In the genomic region with DNA sequence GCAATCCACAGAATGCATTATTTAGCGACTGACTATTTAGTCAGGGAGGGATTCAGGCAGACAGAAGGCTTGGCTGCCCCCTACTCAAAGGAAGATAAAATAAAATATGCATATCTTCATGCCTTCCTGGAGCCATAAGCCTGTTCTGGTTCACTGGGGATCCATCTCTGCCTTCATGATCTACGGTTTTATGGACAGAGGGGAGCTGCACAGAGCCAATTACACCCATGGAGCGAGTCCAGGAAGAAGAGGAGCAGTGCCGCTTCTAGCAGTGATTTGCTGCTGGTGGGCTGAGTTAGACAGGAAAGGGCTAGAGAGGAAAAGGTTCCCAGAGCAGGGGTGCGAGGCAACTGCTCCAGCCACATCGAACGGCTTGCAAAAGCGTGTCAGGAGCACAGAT, we compare ENCODE assay signal across 22 mouse cellular contexts.
A peak's percentile ranks its signal among the peaks of the same experiment; 100 is the strongest.
DNase-seq lines count a peak whose midpoint lies in the region; ATAC-seq lines count a peak whose summit lies in the region.
"Had no signal": no experiment of that assay in that cellular context is flagged by ENCODE, and none has a peak within 500 bp of the region (broad histone marks: within the 10 kb centered on the region; RNA-seq: fewer than 3 reads in every experiment).

No protein-coding gene starts in this region.

- no peaks in the 10 kb centered on the region for H3K27me3 ChIP-seq in hindbrain, embryonic 13.5 days
- H3K27me3 ChIP-seq in hindbrain, embryonic 11.5 days (ENCODE audit: control insufficient read depth, insufficient read depth, low read length): no peaks in the 10 kb centered on the region
- H3K27me3 ChIP-seq in hindbrain, embryonic 15.5 days: no peaks in the 10 kb centered on the region
- no peaks in the 10 kb centered on the region for H3K27me3 ChIP-seq in neural tube, embryonic 15.5 days (replicated peaks)
- H3K27me3 ChIP-seq in intestine, embryonic 16.5 days (replicated peaks; ENCODE audit: control insufficient read depth, insufficient read depth, low read length): no peaks in the 10 kb centered on the region
- H3K27me3 ChIP-seq: midbrain, embryonic 15.5 days had no signal

- no peak overlapping the region for H3K4me2 ChIP-seq in hindbrain, embryonic 13.5 days
- H3K4me2 ChIP-seq in hindbrain, embryonic 11.5 days (replicated peaks; ENCODE audit: low read depth, low read length): no peak overlapping the region
- no peak overlapping the region for H3K4me2 ChIP-seq in hindbrain, embryonic 15.5 days
- H3K4me2 ChIP-seq in neural tube, embryonic 15.5 days: no peak overlapping the region
- H3K4me2 ChIP-seq in intestine, embryonic 16.5 days (ENCODE audit: low read depth, low read length): no peak overlapping the region
- H3K4me2 ChIP-seq: heart, embryonic 11.5 days; midbrain, embryonic 15.5 days had no signal

- WGBS in hindbrain, embryonic 13.5 days: 50% methylated on average over 8 of the region's 8 CpGs
- 80% methylated on average over 8 of the region's 8 CpGs for WGBS in hindbrain, embryonic 11.5 days
- 52% methylated on average over 8 of the region's 8 CpGs for WGBS in hindbrain, embryonic 15.5 days
- WGBS in neural tube, embryonic 15.5 days: 25% methylated on average over 8 of the region's 8 CpGs
- 56% methylated on average over 8 of the region's 8 CpGs for WGBS in intestine, embryonic 16.5 days

- no peaks in the 10 kb centered on the region for H3K9me3 ChIP-seq in hindbrain, embryonic 13.5 days
- H3K9me3 ChIP-seq in hindbrain, embryonic 11.5 days (ENCODE audit: control insufficient read depth, low read length): no peaks in the 10 kb centered on the region
- H3K9me3 ChIP-seq in hindbrain, embryonic 15.5 days: no peaks in the 10 kb centered on the region
- H3K9me3 ChIP-seq in neural tube, embryonic 15.5 days (replicated peaks): no peaks in the 10 kb centered on the region
- no peaks in the 10 kb centered on the region for H3K9me3 ChIP-seq in intestine, embryonic 16.5 days (ENCODE audit: control insufficient read depth, low read length)
- H3K9me3 ChIP-seq: forebrain, embryonic 10.5 days; midbrain, embryonic 15.5 days had no signal

- ATAC-seq in hindbrain, embryonic 13.5 days (ENCODE audit: low FRiP score): 0 out of 2 replicates have a peak, but pooled peaks have one; percentile 28
- no peak for ATAC-seq in hindbrain, embryonic 11.5 days (ENCODE audit: low FRiP score)
- peak; percentile 59; the same call in 1 of the 2 replicates for ATAC-seq in hindbrain, embryonic 15.5 days (ENCODE audit: low FRiP score, low read depth)
- ATAC-seq in neural tube, embryonic 15.5 days (ENCODE audit: low FRiP score): peak; percentile 83
- ATAC-seq in intestine, embryonic 16.5 days: no peak
- ATAC-seq: forebrain, embryonic 16.5 days; intestine, postnatal 0 days; midbrain, embryonic 15.5 days; Patski had no signal

- no peak overlapping the region for H3K4me3 ChIP-seq in hindbrain, embryonic 13.5 days
- no peak overlapping the region for H3K4me3 ChIP-seq in hindbrain, embryonic 11.5 days (ENCODE audit: low read depth, low read length)
- H3K4me3 ChIP-seq in hindbrain, embryonic 15.5 days: no peak overlapping the region
- no peak overlapping the region for H3K4me3 ChIP-seq in neural tube, embryonic 15.5 days (replicated peaks)
- H3K4me3 ChIP-seq in intestine, embryonic 16.5 days (ENCODE audit: low read length): no peak overlapping the region
- H3K4me3 ChIP-seq: forebrain, embryonic 10.5 days; layer of hippocampus, adult 2 months; midbrain, embryonic 15.5 days; myocyte had no signal

- peak overlapping the region; percentile 77 for H3K27ac ChIP-seq in hindbrain, embryonic 13.5 days
- H3K27ac ChIP-seq in hindbrain, embryonic 11.5 days (ENCODE audit: low read depth, low read length): no peak overlapping the region
- no peak overlapping the region for H3K27ac ChIP-seq in hindbrain, embryonic 15.5 days (replicated peaks)
- H3K27ac ChIP-seq in neural tube, embryonic 15.5 days (replicated peaks): peak overlapping the region; percentile 77
- H3K27ac ChIP-seq in intestine, embryonic 16.5 days (ENCODE audit: low read length): no peak overlapping the region
- H3K27ac ChIP-seq: forebrain, embryonic 10.5 days; layer of hippocampus, adult 2 months; midbrain, embryonic 15.5 days had no signal

- no peak for DNase-seq in hindbrain, embryonic 11.5 days (ENCODE audit: low spot score)
- DNase-seq in kidney, postnatal 4 days: peak; percentile 8 to 10
- DNase-seq in kidney, adult 11 months: no peak
- no peak for DNase-seq in right cerebral cortex, postnatal 4 days
- DNase-seq: adrenal gland, postnatal 36 days; cerebellum, adult 11-12 months; cerebellum, postnatal 14 days; gastrocnemius, postnatal 14 days; heart, adult 11 months; lung, postnatal 4 days had no signal

- no peak overlapping the region for H3K9ac ChIP-seq in hindbrain, embryonic 13.5 days
- no peak overlapping the region for H3K9ac ChIP-seq in hindbrain, embryonic 11.5 days (ENCODE audit: low read depth, low read length)
- H3K9ac ChIP-seq in hindbrain, embryonic 15.5 days: no peak overlapping the region
- no peak overlapping the region for H3K9ac ChIP-seq in neural tube, embryonic 15.5 days (replicated peaks)
- H3K9ac ChIP-seq in intestine, embryonic 16.5 days (ENCODE audit: low read depth, low read length): no peak overlapping the region
- H3K9ac ChIP-seq: midbrain, embryonic 15.5 days had no signal

- peaks cover 17% of the 10 kb centered on the region for H3K4me1 ChIP-seq in hindbrain, embryonic 13.5 days (replicated peaks)
- H3K4me1 ChIP-seq in hindbrain, embryonic 11.5 days (replicated peaks; ENCODE audit: control insufficient read depth, insufficient read depth, low read length): no peaks in the 10 kb centered on the region
- H3K4me1 ChIP-seq in hindbrain, embryonic 15.5 days (replicated peaks): peaks cover 11% of the 10 kb centered on the region; the same call in 1 of the 2 replicates
- peaks cover 20% of the 10 kb centered on the region for H3K4me1 ChIP-seq in neural tube, embryonic 15.5 days
- no peaks in the 10 kb centered on the region for H3K4me1 ChIP-seq in intestine, embryonic 16.5 days (ENCODE audit: control insufficient read depth, insufficient read depth, low read length)
- H3K4me1 ChIP-seq: midbrain, embryonic 15.5 days had no signal

- no peaks in the 10 kb centered on the region for H3K36me3 ChIP-seq in hindbrain, embryonic 13.5 days
- H3K36me3 ChIP-seq in hindbrain, embryonic 11.5 days (ENCODE audit: control insufficient read depth, insufficient read depth, low read length): no peaks in the 10 kb centered on the region
- H3K36me3 ChIP-seq in hindbrain, embryonic 15.5 days: no peaks in the 10 kb centered on the region
- H3K36me3 ChIP-seq in neural tube, embryonic 15.5 days: no peaks in the 10 kb centered on the region
- no peaks in the 10 kb centered on the region for H3K36me3 ChIP-seq in intestine, embryonic 16.5 days (ENCODE audit: control insufficient read depth, insufficient read depth, low read length)
- H3K36me3 ChIP-seq: forebrain, embryonic 10.5 days; midbrain, embryonic 15.5 days had no signal

Comparison
In these comparisons a context has a peak if more than half of its experiments do, and no peak if none do; other contexts are left out.
1. ATAC-seq: peak in hindbrain, embryonic 13.5 days (single experiment), hindbrain, embryonic 15.5 days (single experiment) and neural tube, embryonic 15.5 days (single experiment); none in hindbrain, embryonic 11.5 days (single experiment) and intestine, embryonic 16.5 days (single experiment).
2. H3K27ac ChIP-seq: peak in hindbrain, embryonic 13.5 days (single experiment) and neural tube, embryonic 15.5 days (single experiment); none in hindbrain, embryonic 11.5 days (single experiment), hindbrain, embryonic 15.5 days (single experiment) and intestine, embryonic 16.5 days (single experiment).
3. DNase-seq: peak in kidney, postnatal 4 days (2 of 2); none in hindbrain, embryonic 11.5 days (single experiment), kidney, adult 11 months (single experiment) and right cerebral cortex, postnatal 4 days (single experiment).